Mouse (Mus musculus): ENCODE results near the gene Tef. TPM values are rescaled to one million over a fixed set of nuclear protein-coding genes. Genes with fewer than 3 reads are reported as not detected.

The Tef gene
- polyA plus RNA-seq, 1 experiment from 2014 or later: 24.0 TPM

GRCm38 (mm10) chr15:81774505-81775171, 27.6 kb upstream of the Tef start:
- Histone ChIP-seq H3K36me3 (replicated peaks) (peaks cover 74% of the 10 kb centered on the region), H3K9me3 (no peaks in the 10 kb centered on the region), H3K4me3 (no peak overlapping the region), H3K27ac (no peak overlapping the region), H3K27me3 (replicated peaks) (no peaks in the 10 kb centered on the region), H3K4me1 (no peaks in the 10 kb centered on the region), H3K9ac (no peak overlapping the region), H3K4me2 (no peak overlapping the region)
- WGBS: 95% methylated on average over 15 of the region's 15 CpGs
- no peak for ATAC-seq (replicated peaks)

GRCm38 (mm10) chr15:81776631-81777422, 25.4 kb upstream of the Tef start:
- no peaks in the 10 kb centered on the region for H3K9me3 ChIP-seq
- WGBS: 91% methylated on average over 11 of the region's 11 CpGs
- no peak overlapping the region for H3K27ac ChIP-seq
- no peak overlapping the region for H3K9ac ChIP-seq
- no peak overlapping the region for H3K4me2 ChIP-seq
- ATAC-seq (replicated peaks): no peak
- no peaks in the 10 kb centered on the region for H3K4me1 ChIP-seq
- peaks cover 87% of the 10 kb centered on the region for H3K36me3 ChIP-seq (replicated peaks)
- no peak overlapping the region for H3K4me3 ChIP-seq
- H3K27me3 ChIP-seq (replicated peaks): no peaks in the 10 kb centered on the region

GRCm38 (mm10) chr15:81781816-81782215, 20.4 kb upstream of the Tef start:
- H3K9ac ChIP-seq: no peak overlapping the region
- ATAC-seq (replicated peaks): no peak
- H3K36me3 ChIP-seq (replicated peaks): peaks cover 72% of the 10 kb centered on the region
- H3K9me3 ChIP-seq: no peaks in the 10 kb centered on the region
- H3K27ac ChIP-seq: no peak overlapping the region
- no peaks in the 10 kb centered on the region for H3K27me3 ChIP-seq (replicated peaks)
- H3K4me2 ChIP-seq: no peak overlapping the region
- H3K4me1 ChIP-seq: no peaks in the 10 kb centered on the region
- H3K4me3 ChIP-seq: no peak overlapping the region
- WGBS: 85% methylated on average over 7 of the region's 7 CpGs

- H3K27ac ChIP-seq: no peak overlapping the region
- H3K4me2 ChIP-seq: no peak overlapping the region
- H3K4me1 ChIP-seq: no peaks in the 10 kb centered on the region
- no peaks in the 10 kb centered on the region for H3K9me3 ChIP-seq
- no peak for ATAC-seq (replicated peaks)
- no peaks in the 10 kb centered on the region for H3K27me3 ChIP-seq (replicated peaks)
- peaks cover 54% of the 10 kb centered on the region for H3K36me3 ChIP-seq (replicated peaks)
- 79% methylated on average over 5 of the region's 5 CpGs for WGBS
- no peak overlapping the region for H3K4me3 ChIP-seq
- H3K9ac ChIP-seq: no peak overlapping the region
These were observed 17.5 kb upstream of the Tef start for GRCm38 (mm10) chr15:81784762-81785161.

- no peaks in the 10 kb centered on the region for H3K27me3 ChIP-seq (replicated peaks)
- no peak for ATAC-seq (replicated peaks)
- no peaks in the 10 kb centered on the region for H3K9me3 ChIP-seq
- H3K4me3 ChIP-seq: no peak overlapping the region
- 97% methylated on average over 8 of the region's 8 CpGs for WGBS
- H3K36me3 ChIP-seq (replicated peaks): peaks cover 44% of the 10 kb centered on the region
- H3K9ac ChIP-seq: no peak overlapping the region
- no peak overlapping the region for H3K27ac ChIP-seq
- no peak overlapping the region for H3K4me2 ChIP-seq
- H3K4me1 ChIP-seq: no peaks in the 10 kb centered on the region
These were observed 16.5 kb upstream of the Tef start for GRCm38 (mm10) chr15:81785701-81786100.

- peaks cover 34% of the 10 kb centered on the region for H3K36me3 ChIP-seq (replicated peaks)
- H3K4me2 ChIP-seq: no peak overlapping the region
- H3K27ac ChIP-seq: no peak overlapping the region
- H3K27me3 ChIP-seq (replicated peaks): no peaks in the 10 kb centered on the region
- ATAC-seq (replicated peaks): no peak
- no peaks in the 10 kb centered on the region for H3K9me3 ChIP-seq
- WGBS: 96% methylated on average over 13 of the region's 13 CpGs
- no peak overlapping the region for H3K4me3 ChIP-seq
- no peaks in the 10 kb centered on the region for H3K4me1 ChIP-seq
- H3K9ac ChIP-seq: no peak overlapping the region
These were observed 14.7 kb upstream of the Tef start for GRCm38 (mm10) chr15:81787525-81787924.

GRCm38 (mm10) chr15:81792444-81792843, 9.8 kb upstream of the Tef start:
- WGBS: 94% methylated on average over 9 of the region's 9 CpGs
- no peaks in the 10 kb centered on the region for H3K9me3 ChIP-seq
- H3K27ac ChIP-seq: no peak overlapping the region
- no peak for ATAC-seq (replicated peaks)
- H3K4me1 ChIP-seq: no peaks in the 10 kb centered on the region
- no peak overlapping the region for H3K4me3 ChIP-seq
- H3K36me3 ChIP-seq (replicated peaks): peaks cover 22% of the 10 kb centered on the region; the same call in 1 of the 2 replicates
- no peak overlapping the region for H3K4me2 ChIP-seq
- H3K9ac ChIP-seq: no peak overlapping the region
- H3K27me3 ChIP-seq (replicated peaks): no peaks in the 10 kb centered on the region

GRCm38 (mm10) chr15:81796228-81796627, 6.0 kb upstream of the Tef start:
- Histone ChIP-seq H3K9ac (no peak overlapping the region), H3K27me3 (replicated peaks) (no peaks in the 10 kb centered on the region), H3K36me3 (replicated peaks) (peaks cover 21% of the 10 kb centered on the region; the same call in 1 of the 2 replicates), H3K4me1 (no peaks in the 10 kb centered on the region), H3K4me3 (no peak overlapping the region), H3K4me2 (no peak overlapping the region), H3K27ac (no peak overlapping the region), H3K9me3 (no peaks in the 10 kb centered on the region)
- no peak for ATAC-seq (replicated peaks)
- WGBS: 79% methylated on average over 3 of the region's 3 CpGs

GRCm38 (mm10) chr15:81797861-81798260, 4.4 kb upstream of the Tef start:
- no peak for ATAC-seq (replicated peaks)
- H3K27me3 ChIP-seq (replicated peaks): no peaks in the 10 kb centered on the region
- WGBS: 92% methylated on average over 6 of the region's 6 CpGs
- H3K36me3 ChIP-seq (replicated peaks): peaks cover 10% of the 10 kb centered on the region; the same call in 1 of the 2 replicates
- H3K9ac ChIP-seq: no peak overlapping the region
- H3K27ac ChIP-seq: no peak overlapping the region
- H3K4me2 ChIP-seq: no peak overlapping the region
- no peaks in the 10 kb centered on the region for H3K9me3 ChIP-seq
- H3K4me1 ChIP-seq: peaks cover 10% of the 10 kb centered on the region
- H3K4me3 ChIP-seq: no peak overlapping the region

- Histone ChIP-seq H3K27me3 (replicated peaks) (no peaks in the 10 kb centered on the region), H3K4me1 (peaks cover 15% of the 10 kb centered on the region), H3K4me3 (no peak overlapping the region), H3K9ac (no peak overlapping the region), H3K27ac (no peak overlapping the region), H3K36me3 (replicated peaks) (peaks cover 6% of the 10 kb centered on the region; the same call in 1 of the 2 replicates), H3K4me2 (no peak overlapping the region), H3K9me3 (no peaks in the 10 kb centered on the region)
- ATAC-seq (replicated peaks): no peak
- 93% methylated on average over 4 of the region's 4 CpGs for WGBS
These were observed 3.8 kb upstream of the Tef start for GRCm38 (mm10) chr15:81798421-81798820.

GRCm38 (mm10) chr15:81800391-81800790, 1.8 kb upstream of the Tef start:
- no peak for ATAC-seq (replicated peaks)
- 80% methylated on average over 3 of the region's 3 CpGs for WGBS
- no peak overlapping the region for H3K4me3 ChIP-seq

GRCm38 (mm10) chr15:81802941-81803351, 725 bp downstream of the Tef start:
- peaks cover 16% of the 10 kb centered on the region for H3K4me1 ChIP-seq
- H3K27ac ChIP-seq: peak overlapping the region; percentile 66
- H3K27me3 ChIP-seq (replicated peaks): no peaks in the 10 kb centered on the region
- H3K36me3 ChIP-seq (replicated peaks): no peaks in the 10 kb centered on the region
- 7% methylated on average over 8 of the region's 8 CpGs for WGBS
- H3K4me2 ChIP-seq: peak overlapping the region; percentile 54
- peak; percentile 53 for ATAC-seq (replicated peaks)
- peak overlapping the region; percentile 26; the same call in 1 of the 2 replicates for H3K9ac ChIP-seq
- H3K9me3 ChIP-seq: no peaks in the 10 kb centered on the region
- peak overlapping the region; percentile 28 for H3K4me3 ChIP-seq

More at GRCm38 (mm10) chr15:81800391-81800790, 1.8 kb upstream of the Tef start:
- Histone ChIP-seq H3K36me3 (replicated peaks) (no peaks in the 10 kb centered on the region; the same call in 1 of the 2 replicates), H3K9me3 (no peaks in the 10 kb centered on the region), H3K4me2 (no peak overlapping the region), H3K9ac (no peak overlapping the region), H3K27me3 (replicated peaks) (no peaks in the 10 kb centered on the region), H3K4me1 (peaks cover 16% of the 10 kb centered on the region), H3K27ac (no peak overlapping the region)

Measured in midbrain, embryonic 15.5 days (tissue).